Mouse (Mus musculus) gastrocnemius, adult 18-20 months (tissue): ENCODE data around the gene Mgrn1. TPM values are rescaled to one million over a fixed set of nuclear protein-coding genes. Genes with fewer than 3 reads are reported as not detected.

Experiments
- DNase-seq: peaks from one replicate; pipeline ENCODE4 v3.0.0; 2021; ENCODE audit warnings: low spot score
- total RNA-seq, 2 experiments: library from RNA; stranded (reverse); gene quantifications; 2 replicates each; pipeline ENCODE4 v1.2.3; 2021

Mgrn1 gene
- total RNA-seq, 2 experiments from 2014 or later, result 54.2 to 62.4 TPM

DNA sequence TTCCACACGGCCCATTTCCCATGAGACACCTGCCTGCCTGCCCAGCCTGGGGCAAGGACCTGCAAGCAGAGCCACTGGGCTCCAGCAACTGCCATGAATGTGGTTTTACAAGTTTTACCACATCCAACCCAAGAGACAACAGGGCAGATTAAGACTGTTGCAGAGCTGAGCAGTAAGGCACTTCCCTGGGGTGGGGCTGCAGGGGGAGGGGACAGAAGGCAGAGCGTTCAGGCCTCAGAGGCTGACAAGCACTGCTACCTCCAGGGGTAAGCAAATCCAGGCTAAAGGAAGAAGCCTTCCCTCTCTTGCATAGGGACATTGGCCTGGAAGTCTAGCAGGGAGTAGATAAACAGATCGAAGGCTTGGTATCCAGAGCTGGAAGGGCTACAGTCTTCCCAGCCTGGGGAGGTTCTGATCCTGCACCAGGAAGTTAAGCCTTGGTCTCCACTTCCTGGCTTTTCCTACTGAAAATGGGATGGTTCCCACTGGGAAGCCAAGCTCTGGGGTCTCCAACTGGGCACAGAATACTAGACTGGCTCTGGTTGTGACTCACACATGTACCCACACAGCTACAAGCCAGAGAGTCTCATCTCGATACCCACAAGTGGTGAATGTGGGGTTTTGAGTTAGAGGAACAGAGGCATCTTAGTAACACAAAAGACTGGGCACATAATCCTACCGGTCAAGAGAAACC, 7.7 kb upstream of the Mgrn1 start:
- no peak for DNase-seq

DNA sequence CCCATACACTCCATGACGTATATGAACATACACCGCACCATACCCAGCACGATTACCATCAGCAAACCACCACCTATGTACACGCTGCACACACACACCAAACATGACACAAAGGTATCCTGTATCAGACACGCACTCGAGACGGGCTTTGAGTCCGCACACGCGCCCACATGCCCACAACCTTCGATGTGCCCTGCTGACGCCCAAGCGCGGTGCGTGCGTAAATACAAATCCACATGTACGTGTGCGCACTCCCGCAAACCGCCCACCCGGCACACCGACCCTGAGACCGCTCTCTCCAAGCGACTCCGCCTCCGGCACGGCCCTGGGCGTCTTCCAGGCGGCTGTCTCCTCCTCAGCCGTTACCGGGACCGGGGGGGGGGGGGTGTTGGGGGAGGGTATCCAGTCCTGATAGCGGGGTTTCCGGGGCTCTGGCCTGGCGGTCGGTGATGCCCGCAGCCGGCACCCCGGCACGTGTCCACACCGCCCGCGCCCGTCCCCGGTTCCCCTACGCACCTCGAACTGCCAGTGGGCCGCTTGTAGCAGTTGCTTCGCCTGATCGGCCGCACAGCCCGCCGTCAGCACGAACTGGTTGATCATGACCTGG, 6.8 kb upstream of the Mgrn1 start:
- DNase-seq, result no peak

DNA sequence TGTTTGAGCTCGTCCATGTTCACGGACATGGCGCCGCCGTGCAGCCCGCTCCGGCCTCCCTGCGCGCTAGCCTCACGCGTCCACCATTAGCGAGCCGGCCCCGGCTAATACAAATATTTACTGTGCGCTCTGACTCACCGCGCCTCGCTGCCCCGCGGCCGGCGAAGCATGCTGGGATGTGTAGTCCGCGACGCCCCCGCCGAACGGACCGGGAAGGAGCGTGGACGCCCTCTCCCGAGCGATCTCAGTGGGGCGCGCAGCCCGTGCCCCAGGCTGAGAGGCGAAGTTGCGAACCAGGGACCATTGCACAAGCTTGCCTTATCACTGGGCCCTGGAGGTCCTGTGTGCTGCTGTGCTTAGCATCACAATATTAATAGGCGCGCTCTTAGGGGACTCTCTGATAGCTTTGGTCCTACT, 6.3 kb upstream of the Mgrn1 start:
- DNase-seq, result peak; percentile 91

DNA sequence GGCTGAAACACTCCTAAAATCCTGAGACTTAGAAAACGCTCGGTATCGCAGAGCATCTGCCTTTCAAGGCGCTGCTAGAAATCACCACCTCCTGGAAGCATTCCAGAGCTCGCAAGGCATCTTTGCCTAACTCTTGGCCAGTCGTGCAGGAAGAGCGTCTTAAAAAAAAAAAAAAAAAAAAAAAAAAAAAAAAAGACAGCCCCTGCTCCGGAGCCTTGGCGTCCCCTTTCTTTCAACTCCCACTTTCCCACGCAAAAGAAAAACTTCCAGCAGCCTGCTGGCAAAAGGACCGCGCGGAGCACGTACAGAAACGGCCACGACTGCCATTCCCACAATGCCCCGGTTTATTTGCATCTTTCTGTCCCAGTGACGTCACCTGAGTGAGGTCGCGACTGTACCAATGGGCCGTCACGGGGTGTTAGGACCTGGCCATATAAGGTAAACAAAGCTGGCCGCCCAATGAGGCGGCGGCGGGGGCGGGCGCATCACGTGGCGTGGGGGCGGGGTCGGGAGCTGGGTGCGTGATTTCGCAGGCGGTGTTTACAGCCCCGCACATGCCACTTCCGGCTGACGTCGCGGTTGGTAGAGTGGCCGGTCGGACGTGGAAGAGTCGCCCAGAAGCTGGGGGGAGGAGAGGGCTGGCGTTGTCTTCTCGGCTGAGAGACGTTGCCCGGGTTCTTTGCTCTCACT, 5.8 kb upstream of the Mgrn1 start, which contains the start of gene Ubald1:
Gene Ubald1 (minus strand): TSS at position 180 of the 690 bp plus-strand sequence.
- peak; percentile 97 for DNase-seq

DNA sequence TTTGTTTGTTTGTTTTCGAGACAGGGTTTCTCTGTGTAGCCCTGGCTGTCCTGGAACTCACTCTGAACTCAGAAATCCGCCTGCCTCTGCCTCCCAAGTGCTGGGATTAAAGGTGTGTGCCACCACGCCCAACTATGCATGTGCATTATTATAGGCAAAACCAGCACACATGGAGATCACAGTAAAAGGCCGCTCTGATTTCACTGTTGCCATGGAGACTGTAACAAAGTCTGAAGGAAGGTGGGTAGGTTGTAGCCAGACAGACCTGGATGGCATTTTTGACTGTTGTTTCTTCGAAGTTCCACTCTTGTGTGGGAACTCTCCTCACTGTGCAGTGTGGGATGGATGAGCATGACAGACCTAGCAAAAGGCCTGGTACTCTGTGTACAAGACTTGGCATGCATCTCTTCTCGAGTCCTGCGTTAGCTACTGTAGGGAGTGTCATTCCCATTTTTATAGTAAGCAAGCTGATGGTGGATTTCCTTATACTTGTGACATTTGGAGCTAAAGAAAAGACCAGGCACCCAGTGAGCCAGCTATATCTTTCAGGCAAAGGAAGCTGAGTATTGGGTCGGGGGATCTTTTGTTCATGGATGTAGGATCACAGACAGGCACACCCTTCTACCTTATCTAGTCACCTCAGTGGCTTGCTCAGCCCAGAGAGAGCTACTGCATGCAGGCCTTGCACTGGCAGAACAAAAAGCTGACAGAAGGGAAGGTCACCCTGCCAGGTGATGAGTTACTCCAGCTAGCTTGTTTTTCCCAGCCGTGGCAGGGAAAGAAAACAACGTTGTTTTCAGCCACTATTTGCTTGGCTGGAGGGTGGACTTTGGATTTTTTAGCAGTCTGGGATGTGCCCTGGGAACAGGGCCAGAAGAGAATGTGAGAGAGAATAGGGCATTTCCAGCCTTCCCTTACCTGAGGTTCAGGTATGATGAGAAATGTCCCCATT, 4.4 kb upstream of the Mgrn1 start:
- DNase-seq, result no peak

DNA sequence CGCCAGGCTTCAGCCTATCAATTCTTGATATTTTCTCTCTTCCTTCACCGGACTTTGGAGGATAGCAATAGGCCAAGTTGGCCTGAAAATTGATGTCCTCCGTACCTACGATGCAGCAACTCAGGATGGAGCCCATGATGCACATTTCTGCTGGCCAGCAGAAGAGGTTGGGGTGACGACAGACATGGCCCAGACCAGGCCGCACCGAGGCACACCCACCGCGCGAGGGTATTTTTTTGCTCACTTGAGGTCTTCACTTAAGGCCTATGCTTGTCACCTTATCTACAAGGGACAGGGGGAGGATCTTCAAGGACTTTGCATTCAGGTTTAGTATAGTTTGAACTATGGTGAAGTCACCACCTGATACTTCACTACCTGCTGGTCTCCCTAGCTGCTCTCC, 1.1 kb upstream of the Mgrn1 start:
- DNase-seq, result no peak

DNA sequence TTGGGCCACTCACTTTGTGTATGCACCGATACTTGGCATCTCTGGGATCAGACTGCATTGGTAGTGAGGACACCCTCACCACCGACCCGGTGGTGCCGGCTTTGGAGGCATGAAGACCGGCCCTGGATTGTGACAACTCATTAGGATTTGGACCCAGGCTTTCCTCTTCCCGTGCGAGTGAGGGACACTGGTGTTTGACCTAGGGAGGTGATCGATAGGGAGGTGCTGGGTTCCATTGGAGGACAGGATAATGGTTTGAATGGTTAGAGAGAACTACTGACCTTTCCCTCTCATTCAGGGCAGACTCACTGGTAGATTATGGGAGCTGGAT, 606 bp downstream of the Mgrn1 start:
- no peak for DNase-seq

DNA sequence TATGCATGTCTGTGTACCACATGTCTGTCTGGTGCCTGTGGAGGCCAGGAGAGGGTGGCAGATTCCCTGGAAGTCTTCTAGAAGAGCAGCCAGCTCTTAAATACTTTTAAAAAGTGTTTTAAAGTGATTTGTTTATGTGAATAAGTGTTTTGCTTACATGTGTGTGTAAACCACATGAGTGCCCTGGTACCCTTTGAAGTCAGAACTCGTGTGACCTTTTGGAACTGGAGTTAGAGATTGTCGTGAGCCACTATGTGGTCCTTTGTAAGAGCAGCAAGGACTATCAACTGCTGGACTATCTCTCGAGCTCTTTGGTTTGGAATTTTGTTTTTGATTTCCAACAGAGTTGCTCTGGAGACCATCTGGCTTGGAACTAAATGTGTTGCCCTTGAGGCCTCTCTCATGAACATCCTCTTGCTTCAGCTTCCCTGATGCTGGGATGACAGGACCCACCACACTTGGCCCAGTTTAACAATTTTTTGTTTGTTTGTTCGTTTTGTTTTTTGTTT, 4.2 kb downstream of the Mgrn1 start:
- no peak for DNase-seq

DNA sequence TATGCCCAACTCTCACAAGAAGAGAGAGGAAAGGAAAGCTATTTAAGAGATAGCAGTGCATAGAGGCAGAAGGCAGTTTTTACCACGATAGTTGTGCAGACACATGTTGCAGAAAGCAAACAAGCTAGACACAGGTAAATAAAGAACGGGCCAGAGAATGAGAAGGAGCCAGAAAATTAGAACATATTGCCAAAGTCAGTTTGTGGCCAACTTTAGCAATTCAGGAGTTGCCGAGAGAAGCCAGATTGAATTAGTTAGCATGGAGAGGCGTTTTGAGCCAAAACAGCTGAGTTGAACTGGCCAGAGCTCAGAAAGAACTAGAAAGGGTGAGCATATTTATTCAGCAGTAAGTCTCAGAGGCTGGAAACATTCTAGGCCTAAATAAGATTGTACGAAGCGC, 6.1 kb downstream of the Mgrn1 start:
- no peak for DNase-seq

DNA sequence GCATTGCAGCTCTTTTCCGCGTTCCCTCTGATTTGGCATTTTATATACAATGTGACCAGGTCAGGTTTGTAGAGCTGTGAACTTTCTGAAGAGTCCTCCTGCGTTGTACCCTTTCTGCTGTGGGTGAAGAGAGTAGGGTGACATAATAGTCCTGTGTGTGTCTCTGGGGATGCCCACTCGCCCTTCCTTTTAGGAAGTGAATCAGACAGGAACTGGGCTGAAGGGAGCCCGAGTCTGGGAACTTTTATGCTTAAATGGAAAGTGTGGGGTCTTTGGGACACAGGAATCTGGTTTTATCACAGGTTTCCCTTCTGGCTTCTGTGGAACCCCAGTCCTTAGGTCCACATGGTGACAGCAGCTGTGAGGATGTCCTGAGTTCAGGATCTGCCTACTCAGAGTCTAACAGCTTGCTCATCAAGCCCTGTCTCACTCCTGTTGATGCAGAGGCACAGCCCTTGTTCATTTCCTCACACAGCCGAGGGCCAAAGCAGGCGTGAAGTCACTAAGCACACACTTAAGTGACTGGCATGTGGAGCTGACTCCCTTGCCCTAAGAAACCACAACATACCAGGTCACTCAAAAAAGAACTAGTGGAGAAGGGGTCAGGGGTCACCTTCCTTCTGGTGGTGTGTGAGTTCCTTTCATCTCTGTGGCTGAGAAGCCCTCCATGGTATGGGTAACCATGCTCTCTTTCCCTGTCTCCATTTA, 8.3 kb downstream of the Mgrn1 start:
- no peak for DNase-seq

DNA sequence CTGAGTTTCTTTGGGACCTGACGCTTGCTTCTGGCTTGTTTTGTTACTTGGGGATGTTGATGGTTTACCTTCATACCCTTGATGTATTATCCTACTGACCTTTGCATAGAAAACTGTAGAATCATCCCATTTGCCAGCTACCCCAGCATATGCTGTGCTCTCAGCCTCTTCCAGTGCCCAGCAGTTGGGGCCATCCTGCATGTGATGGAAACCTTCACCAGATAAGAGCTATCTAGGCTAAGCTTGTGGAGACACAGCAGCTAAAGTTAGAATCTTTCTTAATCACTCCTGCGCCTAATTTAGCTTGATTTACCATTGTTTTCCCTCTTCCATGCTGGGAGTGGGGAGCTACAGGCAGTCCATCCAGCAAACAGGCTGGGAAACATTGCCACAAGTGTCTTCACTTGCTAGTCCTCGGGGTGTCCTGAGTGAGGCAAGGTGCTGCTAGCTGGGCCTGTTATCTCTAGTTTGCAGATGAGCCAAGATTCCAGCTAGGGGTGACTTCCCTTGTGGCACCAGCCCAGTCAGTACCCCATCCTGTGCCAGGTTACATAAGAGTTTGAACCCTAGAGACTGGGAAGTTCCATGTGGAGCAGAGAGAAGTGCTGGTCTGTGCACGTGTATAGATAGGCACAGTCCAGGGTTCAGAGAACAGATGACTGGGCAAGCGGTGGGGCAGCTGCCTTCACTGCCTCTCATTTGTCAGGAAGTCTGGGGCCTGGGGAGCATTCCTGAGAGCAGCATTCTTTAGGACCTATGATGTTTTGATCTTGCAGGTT, 10.4 kb downstream of the Mgrn1 start:
- peak; percentile 62 for DNase-seq

DNA sequence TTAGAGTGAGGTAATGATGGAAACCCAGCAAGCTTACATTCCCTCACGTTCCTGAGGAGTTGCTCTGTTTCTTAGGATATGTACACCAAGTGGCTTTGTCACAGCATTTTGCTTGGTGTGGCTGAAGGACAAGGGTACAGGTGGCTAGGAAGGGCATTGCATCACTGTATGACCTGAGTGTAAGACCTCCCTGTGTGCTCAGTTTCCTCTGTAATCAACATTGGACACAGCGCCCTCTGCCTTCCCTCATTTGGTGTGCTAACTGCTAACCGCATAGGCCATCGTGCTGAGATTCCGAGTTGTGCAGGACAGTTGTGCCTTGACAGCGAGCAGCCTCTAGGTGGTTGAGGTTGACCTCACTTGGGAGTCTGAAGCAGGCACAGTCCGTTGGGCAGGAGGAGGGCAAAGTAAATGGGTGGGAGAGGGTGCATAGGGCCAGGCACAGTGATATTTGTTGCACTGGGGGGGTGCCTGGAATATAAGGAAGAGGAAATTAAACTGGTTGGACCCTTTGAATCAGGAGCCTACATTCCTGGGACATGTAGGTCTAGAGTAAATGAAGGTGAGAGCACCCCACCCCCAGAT, 11.2 kb downstream of the Mgrn1 start:
- DNase-seq, result no peak

DNA sequence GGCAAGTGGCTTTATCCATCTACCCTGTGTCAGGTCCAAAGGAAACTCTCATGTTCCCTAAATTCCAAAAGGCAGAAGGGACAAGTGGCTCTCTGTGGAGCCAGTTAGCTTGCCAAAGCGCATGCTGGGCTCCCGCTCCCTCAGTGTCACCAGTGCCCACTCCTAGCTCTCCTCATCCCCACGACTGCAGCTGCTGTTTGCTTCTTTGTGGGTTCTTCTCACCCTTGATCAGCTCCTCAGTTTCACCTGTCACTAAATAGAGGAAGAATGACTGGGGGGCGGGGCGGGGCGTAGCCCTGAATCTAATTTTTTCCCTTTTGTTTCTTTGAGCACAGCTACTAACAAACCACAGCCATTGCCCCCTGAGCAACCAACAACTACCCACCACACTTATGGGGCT, 12.8 kb downstream of the Mgrn1 start:
- no peak for DNase-seq

DNA sequence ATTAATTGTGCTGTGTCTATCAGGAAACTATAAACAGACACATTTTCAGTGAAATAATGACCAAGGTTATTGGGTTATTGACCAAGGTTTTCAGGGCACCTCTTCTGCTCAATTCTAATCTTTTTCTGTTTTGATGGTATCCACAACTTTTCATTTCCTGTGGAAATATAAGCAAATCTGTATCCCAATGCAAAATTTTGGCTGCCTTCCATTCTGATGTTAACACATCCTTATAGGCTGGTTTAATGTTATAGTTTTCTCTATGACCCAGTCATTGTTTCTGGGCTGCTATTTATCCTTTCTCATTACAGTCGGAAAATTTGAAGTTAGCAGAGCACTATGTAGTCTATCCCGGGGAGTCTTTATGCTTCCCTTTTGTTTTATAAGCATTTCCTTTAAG, 13.7 kb downstream of the Mgrn1 start:
- DNase-seq, result no peak

DNA sequence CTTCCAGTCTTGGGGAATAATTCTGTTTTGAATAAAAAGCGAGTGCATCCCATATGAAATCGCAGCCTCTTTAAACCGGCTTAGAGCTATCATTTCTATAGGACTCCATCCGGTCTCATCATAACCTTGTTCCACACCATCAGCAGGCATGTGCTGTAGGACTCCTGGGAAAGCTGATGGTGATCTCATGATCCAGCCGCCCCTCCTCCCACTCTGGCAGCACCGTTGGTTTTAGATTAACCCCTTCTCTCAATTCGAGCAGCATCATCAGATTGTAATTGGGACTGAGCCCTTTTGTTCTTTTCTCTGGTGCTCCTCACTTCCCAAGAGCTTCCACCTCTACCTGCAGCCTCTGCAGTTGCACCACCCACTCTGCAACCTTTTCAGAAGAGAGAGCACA, 15.1 kb downstream of the Mgrn1 start:
- no peak for DNase-seq

DNA sequence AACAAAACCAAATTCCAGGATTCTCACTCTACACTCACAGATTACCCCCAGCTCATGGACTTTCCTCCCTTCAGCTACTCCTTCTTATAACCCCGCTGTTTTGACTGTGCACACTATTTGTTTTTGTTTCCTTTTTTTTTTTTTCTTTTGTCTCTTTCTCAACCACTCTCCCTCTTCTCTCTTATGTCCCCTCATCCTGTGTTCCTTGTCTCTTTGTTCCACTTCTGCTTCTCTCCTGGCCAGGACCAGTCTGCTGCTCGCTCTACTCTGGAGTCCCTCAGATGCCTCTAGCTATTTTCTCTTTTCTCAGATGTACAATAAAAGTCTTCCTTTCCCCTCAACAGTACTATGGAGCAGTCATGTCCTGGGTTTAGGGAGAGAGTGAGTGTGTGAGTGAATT, 16.3 kb downstream of the Mgrn1 start:
- DNase-seq, result no peak

DNA sequence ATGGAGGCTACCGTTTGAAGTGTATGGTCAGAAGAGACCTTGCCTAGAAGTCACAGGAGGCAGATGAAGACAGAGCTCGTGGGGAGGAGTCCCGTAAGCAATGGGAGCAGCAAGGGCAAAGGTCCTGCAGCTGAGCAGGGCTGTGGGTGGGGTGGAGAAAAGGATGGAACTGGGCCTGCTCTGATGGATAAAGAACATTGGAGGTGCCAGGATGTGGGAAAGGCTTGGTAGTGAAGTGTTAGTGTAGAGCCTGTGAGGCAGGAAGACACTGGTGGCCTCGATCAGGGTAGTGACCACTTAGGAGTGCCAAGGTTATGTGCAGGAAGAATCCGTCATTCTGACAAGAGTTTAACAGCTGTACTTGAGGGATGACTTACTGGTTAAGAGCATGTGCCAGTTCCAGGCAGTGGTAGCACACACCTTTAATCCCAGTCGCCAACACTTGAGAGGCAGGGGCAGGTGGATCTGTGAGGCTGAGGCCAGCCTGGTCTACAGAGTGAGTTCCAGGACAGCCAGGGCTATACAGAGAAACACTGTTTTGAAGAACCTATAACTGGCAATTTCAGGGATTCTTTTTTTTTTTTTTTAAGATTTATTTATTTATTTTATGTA, 17.5 kb downstream of the Mgrn1 start:
- DNase-seq, result peak; percentile 39

DNA sequence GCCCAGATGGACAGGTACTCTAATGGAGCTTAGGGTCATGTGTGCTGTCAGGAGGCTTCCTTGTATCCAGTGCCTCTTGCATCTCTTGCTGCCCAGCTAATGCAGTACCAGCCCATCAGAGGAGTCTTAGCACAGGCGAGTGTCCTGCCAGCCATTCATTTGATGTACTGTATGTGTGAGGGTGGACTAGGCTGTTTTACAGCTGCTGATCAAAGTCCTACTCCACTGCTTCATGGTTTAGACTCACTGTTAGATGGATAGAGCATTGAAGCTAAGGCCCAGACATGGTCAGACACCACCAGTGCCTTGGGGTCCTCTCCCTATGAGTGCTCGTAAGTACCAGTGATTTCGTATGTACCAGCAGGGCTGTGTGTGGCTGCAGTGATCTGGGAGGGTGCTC, 18.8 kb downstream of the Mgrn1 start:
- no peak for DNase-seq

DNA sequence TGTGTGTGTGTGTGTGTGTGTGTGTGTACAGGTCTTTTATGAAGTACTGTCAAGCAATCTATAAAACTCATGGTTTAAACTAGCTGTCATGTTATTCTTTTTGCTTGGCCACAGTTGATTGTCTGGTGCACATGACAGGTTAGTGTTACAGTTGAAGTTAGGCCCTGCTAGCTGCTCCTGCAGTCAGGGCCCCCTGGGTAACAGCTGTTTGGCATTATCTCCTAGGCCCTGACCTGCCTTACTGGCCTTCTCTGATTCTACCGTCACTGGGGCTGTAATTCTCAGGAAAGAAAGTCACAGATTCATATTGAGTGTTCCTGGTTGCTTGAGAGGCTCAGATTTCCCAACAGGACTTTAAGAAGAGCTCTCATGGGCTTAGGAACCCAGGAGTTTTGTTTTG, 19.5 kb downstream of the Mgrn1 start:
- no peak for DNase-seq
